Mouse (Mus musculus) lung, adult 18-20 months (tissue): Measurements from ENCODE around the gene Gm11639.

Source experiments
- DNase-seq, 2 experiments: peaks; one replicate each; pipeline ENCODE4 v3.0.0; 2022; ENCODE audit warnings: mixed read lengths in 2 of 2

Gm11639 gene

GRCm38 (mm10) chr11:105156748-105157267 lies 471.3 kb downstream of the Gm11639 start:
- no peak for DNase-seq

GRCm38 (mm10) chr11:105158047-105158446 lies 472.5 kb downstream of the Gm11639 start:
- no peak for DNase-seq

GRCm38 (mm10) chr11:105159673-105160360 lies 474.3 kb downstream of the Gm11639 start:
- DNase-seq, result no peak

GRCm38 (mm10) chr11:105161411-105161810 lies 475.9 kb downstream of the Gm11639 start:
- DNase-seq, result no peak

GRCm38 (mm10) chr11:105164516-105165510 lies 479.3 kb downstream of the Gm11639 start:
- DNase-seq, result no peak

GRCm38 (mm10) chr11:105166780-105167179 lies 481.3 kb downstream of the Gm11639 start:
- no peak for DNase-seq
